ENCODE assay signal across 16 mouse cellular contexts in the genomic region with DNA sequence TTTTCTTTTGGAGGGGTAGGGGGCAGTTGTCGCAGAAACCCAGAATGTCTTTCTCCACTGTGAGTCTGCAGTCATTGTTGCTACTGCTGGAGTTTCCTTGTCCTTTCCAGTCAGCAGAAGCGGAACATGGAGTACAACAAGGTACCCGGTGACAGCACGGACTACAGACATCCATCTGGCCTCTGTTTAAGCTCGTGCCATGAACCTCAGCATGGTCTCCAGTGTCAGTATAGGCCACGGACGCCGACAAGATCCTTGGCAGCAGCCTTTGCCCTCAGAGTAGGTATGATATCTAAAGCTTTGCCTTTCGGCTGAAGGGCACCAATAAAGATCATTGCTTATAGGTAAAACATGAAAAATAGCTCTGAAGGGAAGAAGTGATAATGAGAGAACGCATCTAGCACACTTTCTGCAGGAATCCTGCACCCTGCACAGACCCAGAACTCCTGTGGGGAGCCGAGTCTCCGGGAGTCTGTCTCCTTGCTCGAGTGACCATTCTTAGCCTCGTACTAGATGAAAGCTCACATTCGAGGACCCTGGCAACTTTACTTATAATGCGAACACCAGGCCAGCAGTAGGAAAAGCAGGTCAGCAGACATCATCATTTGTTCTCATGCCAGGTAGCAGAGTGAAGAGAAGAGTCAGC. TPM values are rescaled to one million over a fixed set of nuclear protein-coding genes. Genes with fewer than 3 reads are reported as not detected.
A peak's percentile ranks its signal among the peaks of the same experiment; 100 is the strongest.
DNase-seq lines count a peak whose midpoint lies in the region; ATAC-seq and TF ChIP-seq lines count a peak whose summit lies in the region.
"Had no signal": no experiment of that assay in that cellular context is flagged by ENCODE, and none has a peak within 500 bp of the region (broad histone marks: within the 10 kb centered on the region; RNA-seq: fewer than 3 reads in every experiment).

No protein-coding gene starts in this region.

- no peaks in the 10 kb centered on the region for H3K27me3 ChIP-seq in heart, embryonic 10.5 days (ENCODE audit: insufficient read depth, poor library complexity, severe bottlenecking)
- H3K27me3 ChIP-seq in forebrain, embryonic 14.5 days (replicated peaks; ENCODE audit: control insufficient read depth, insufficient read depth, low read length) = no peaks in the 10 kb centered on the region
- no peaks in the 10 kb centered on the region for H3K27me3 ChIP-seq in midbrain, embryonic 10.5 days (ENCODE audit: low read depth, poor library complexity, severe bottlenecking)

- H3K27ac ChIP-seq in heart, embryonic 10.5 days = no peak overlapping the region
- H3K27ac ChIP-seq in forebrain, embryonic 14.5 days (ENCODE audit: low read depth, low read length) = peak overlapping the region; percentile 52; the same call in 1 of the 2 replicates
- H3K27ac ChIP-seq in midbrain, embryonic 10.5 days (replicated peaks) = peak overlapping the region; percentile 61
- H3K27ac ChIP-seq in olfactory bulb, adult 2 months (ENCODE audit: insufficient read depth, low read depth, low read length) = peak overlapping the region; percentile 83
- H3K27ac ChIP-seq: layer of hippocampus, adult 2 months; liver, embryonic 14.5 days had no signal

- TF ChIP-seq CTCF in olfactory bulb, adult 2 months (IDR thresholded peaks at IDR 0.05; ENCODE audit: insufficient read depth, low read depth, low read length) = no peak

- no peaks in the 10 kb centered on the region for H3K36me3 ChIP-seq in heart, embryonic 10.5 days
- no peaks in the 10 kb centered on the region for H3K36me3 ChIP-seq in forebrain, embryonic 14.5 days (ENCODE audit: control insufficient read depth, insufficient read depth, low read length)
- H3K36me3 ChIP-seq in midbrain, embryonic 10.5 days = no peaks in the 10 kb centered on the region

- WGBS in heart, embryonic 10.5 days = 87% methylated on average over 16 of the region's 16 CpGs
- WGBS in forebrain, embryonic 14.5 days = 79% methylated on average over 16 of the region's 16 CpGs
- 87% methylated on average over 16 of the region's 16 CpGs for WGBS in midbrain, embryonic 10.5 days
- 66% methylated on average over 16 of the region's 16 CpGs for WGBS in olfactory bulb, adult 2 months

- H3K4me1 ChIP-seq in heart, embryonic 10.5 days = peaks cover 4% of the 10 kb centered on the region
- peaks cover 13% of the 10 kb centered on the region for H3K4me1 ChIP-seq in forebrain, embryonic 14.5 days (ENCODE audit: control insufficient read depth, insufficient read depth, low read length)
- H3K4me1 ChIP-seq in midbrain, embryonic 10.5 days = peaks cover 9% of the 10 kb centered on the region
- peaks cover 17% of the 10 kb centered on the region for H3K4me1 ChIP-seq in olfactory bulb, adult 2 months (ENCODE audit: control insufficient read depth, insufficient read depth, low read length)

- DNase-seq in heart, adult 11 months = peak; percentile 63
- no peak for DNase-seq in heart, embryonic 10.5 days (ENCODE audit: low spot score)
- DNase-seq in forebrain, embryonic 14.5 days (ENCODE audit: low spot score) = no peak
- no peak for DNase-seq in midbrain, embryonic 10.5 days (ENCODE audit: low spot score)
- DNase-seq in kidney, postnatal 10 days = no peak
- DNase-seq in adrenal gland, postnatal 36 days = no peak
- DNase-seq in gastrocnemius, adult 18-20 months (ENCODE audit: low spot score) = no peak
- DNase-seq: heart, postnatal 14 days; kidney, adult 8-10 months; lung, postnatal 36 days had no signal

- H3K4me2 ChIP-seq in forebrain, embryonic 14.5 days (ENCODE audit: low read length) = no peak overlapping the region

- peak; percentile 51 for ATAC-seq in forebrain, embryonic 14.5 days

- TF ChIP-seq POLR2A in olfactory bulb, adult 2 months (IDR thresholded peaks at IDR 0.05; ENCODE audit: insufficient read depth, low read depth, low read length) = no peak

- no peak overlapping the region for H3K4me3 ChIP-seq in heart, embryonic 10.5 days
- no peak overlapping the region for H3K4me3 ChIP-seq in forebrain, embryonic 14.5 days (ENCODE audit: low read depth, low read length)
- no peak overlapping the region for H3K4me3 ChIP-seq in midbrain, embryonic 10.5 days
- no peak overlapping the region for H3K4me3 ChIP-seq in olfactory bulb, adult 2 months (ENCODE audit: insufficient read depth, low read depth, low read length)
- H3K4me3 ChIP-seq: layer of hippocampus, adult 2 months; myocyte had no signal

- H3K9me3 ChIP-seq in heart, embryonic 10.5 days = no peaks in the 10 kb centered on the region
- H3K9me3 ChIP-seq in forebrain, embryonic 14.5 days (replicated peaks; ENCODE audit: control insufficient read depth, low read length) = no peaks in the 10 kb centered on the region
- peaks cover 4% of the 10 kb centered on the region; the same call in 1 of the 2 replicates for H3K9me3 ChIP-seq in midbrain, embryonic 10.5 days (replicated peaks)

- H3K9ac ChIP-seq in forebrain, embryonic 14.5 days (ENCODE audit: low read length) = peak overlapping the region; percentile 40
- H3K9ac ChIP-seq: liver, embryonic 14.5 days had no signal

RNA-seq across cellular contexts. Expression of gene Ppm1l, which starts 42.5 kb away (rescaled TPM):
- polyA plus RNA-seq in heart, embryonic 10.5 days (2016; fragmentation: Nextera tagmentation; extraction: Ambion mirVana) = 5.8 and 7.1 TPM in 2 replicates
- 16.5 and 20.7 TPM in 2 replicates for polyA plus RNA-seq in forebrain, embryonic 14.5 days (2014; fragmentation: Nextera tagmentation; extraction: Ambion mirVana)
- 14.8 and 15.6 TPM in 2 replicates for polyA plus RNA-seq in midbrain, embryonic 10.5 days (2016; fragmentation: Nextera tagmentation; extraction: Ambion mirVana)
- polyA plus RNA-seq in olfactory bulb, adult 2 months (2012; ENCODE audit: insufficient read depth, insufficient read length, low replicate concordance, missing spikeins) = not detected in 2 replicates
- 10 to 100 TPM; 13.5 to 15.9 TPM for total RNA-seq in adrenal gland, postnatal 36 days (2021)
- total RNA-seq in gastrocnemius, adult 18-20 months (2021) = 100 to 1,000 TPM in 1 of 2 experiments, 10 to 100 TPM in 1; 96.4 to 102 TPM

RNA-seq across cellular contexts. Expression of gene Arl14, which starts 51.9 kb away (rescaled TPM):
- not detected in 2 replicates for polyA plus RNA-seq in heart, embryonic 10.5 days (2016; fragmentation: Nextera tagmentation; extraction: Ambion mirVana)
- polyA plus RNA-seq in forebrain, embryonic 14.5 days (2014; fragmentation: Nextera tagmentation; extraction: Ambion mirVana) = not detected in 2 replicates
- polyA plus RNA-seq in midbrain, embryonic 10.5 days (2016; fragmentation: Nextera tagmentation; extraction: Ambion mirVana) = not detected in 2 replicates
- polyA plus RNA-seq in olfactory bulb, adult 2 months (2012; ENCODE audit: insufficient read depth, insufficient read length, low replicate concordance, missing spikeins) = not detected in 2 replicates
- total RNA-seq in adrenal gland, postnatal 36 days (2021) = not detected
- not detected for total RNA-seq in gastrocnemius, adult 18-20 months (2021)
- total RNA-seq: heart, postnatal 14 days; layer of hippocampus, adult 2 months; left cerebral cortex, postnatal 25 days had no signal
- polyA plus RNA-seq: embryonic facial prominence, embryonic 14.5 days; liver, embryonic 14.5 days; myocyte had no signal
